Mouse (Mus musculus) testis, adult 2 months (tissue): ENCODE results near the gene Ezh1.

Experiments used
- CTCF ChIP-seq: fragments of 200-500 bp; IDR thresholded peaks from 2 replicates; pipeline ENCODE4 v1.5.1; 2012; ENCODE audit warnings: low read depth, mild to moderate bottlenecking, inconsistent platforms, low read length, moderate library complexity; ENCODE audit not compliant: control insufficient read depth, insufficient read depth, insufficient replicate concordance
- POLR2A ChIP-seq: fragments of 200-500 bp; IDR thresholded peaks from 2 replicates; pipeline ENCODE4 v1.6.1; 2012; ENCODE audit warnings: low read depth, mild to moderate bottlenecking, inconsistent platforms, low read length, moderate library complexity; ENCODE audit not compliant: control insufficient read depth

GRCm38 (mm10) chr11:101190913-101191907 lies 35.1 kb downstream of the Ezh1 start:
- TF ChIP-seq POLR2A = no peak
- TF ChIP-seq CTCF = no peak
